Mouse (Mus musculus): ENCODE measurements around the gene Erlin1. TPM values are rescaled to one million over a fixed set of nuclear protein-coding genes. Genes with fewer than 3 reads are reported as not detected.

The Erlin1 gene
- polyA plus RNA-seq, 1 experiment from 2014 or later, result 16.1 TPM

- no peak overlapping the region for H3K27ac ChIP-seq (ENCODE audit: low read length)
Measured at GRCm38 (mm10) chr19:44019739-44020138, 49.8 kb downstream of the Erlin1 start.

GRCm38 (mm10) chr19:44013862-44014261, 55.7 kb downstream of the Erlin1 start:
- H3K4me1 ChIP-seq (ENCODE audit: control insufficient read depth, insufficient read depth, low read length), result no peaks in the 10 kb centered on the region
- H3K27ac ChIP-seq (ENCODE audit: low read length), result no peak overlapping the region
- no peaks in the 10 kb centered on the region for H3K9me3 ChIP-seq (replicated peaks; ENCODE audit: control insufficient read depth, low read length)
- 42% methylated on average over 6 of the region's 6 CpGs for WGBS
- no peak overlapping the region for H3K4me2 ChIP-seq (ENCODE audit: low read depth, low read length)
- no peak for ATAC-seq (replicated peaks; ENCODE audit: extremely low read depth, insufficient read depth, low FRiP score)
- no peak overlapping the region for H3K4me3 ChIP-seq (ENCODE audit: low read length)
- no peak overlapping the region for H3K9ac ChIP-seq (ENCODE audit: low read length)
- H3K36me3 ChIP-seq (ENCODE audit: control insufficient read depth, insufficient read depth), result no peaks in the 10 kb centered on the region
- H3K27me3 ChIP-seq (ENCODE audit: control insufficient read depth, insufficient read depth, low read length), result no peaks in the 10 kb centered on the region

More at GRCm38 (mm10) chr19:44019739-44020138, 49.8 kb downstream of the Erlin1 start:
- no peak for ATAC-seq (replicated peaks; ENCODE audit: extremely low read depth, insufficient read depth, low FRiP score)
- H3K9me3 ChIP-seq (replicated peaks; ENCODE audit: control insufficient read depth, low read length), result no peaks in the 10 kb centered on the region
- no peak overlapping the region for H3K9ac ChIP-seq (ENCODE audit: low read length)
- H3K36me3 ChIP-seq (ENCODE audit: control insufficient read depth, insufficient read depth), result no peaks in the 10 kb centered on the region
- no peaks in the 10 kb centered on the region for H3K27me3 ChIP-seq (ENCODE audit: control insufficient read depth, insufficient read depth, low read length)
- no peak overlapping the region for H3K4me2 ChIP-seq (ENCODE audit: low read depth, low read length)
- no peak overlapping the region for H3K4me3 ChIP-seq (ENCODE audit: low read length)
- H3K4me1 ChIP-seq (ENCODE audit: control insufficient read depth, insufficient read depth, low read length), result no peaks in the 10 kb centered on the region
- 66% methylated on average over 7 of the region's 7 CpGs for WGBS

DNA sequence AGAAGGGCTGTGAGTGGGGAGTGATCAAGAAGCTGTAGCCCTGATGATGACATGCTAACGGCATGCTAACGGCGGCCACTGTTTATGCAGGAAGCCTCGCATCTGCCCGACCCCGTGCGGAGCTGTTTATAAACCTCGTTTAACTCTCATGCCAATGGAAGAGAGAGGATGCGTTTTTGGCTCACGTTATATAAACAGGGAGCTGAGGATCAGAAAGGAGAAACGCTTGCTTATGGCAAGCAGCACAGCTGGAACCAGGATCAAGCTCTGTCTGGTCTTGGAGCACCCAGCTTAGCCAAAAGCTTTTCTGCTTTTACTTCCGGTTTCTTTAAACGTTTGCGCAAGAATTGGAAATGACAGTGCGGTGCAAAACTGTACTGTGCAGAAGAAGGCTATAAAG, 60.8 kb downstream of the Erlin1 start:
- H3K27ac ChIP-seq (ENCODE audit: low read length), result no peak overlapping the region
- ATAC-seq (replicated peaks; ENCODE audit: extremely low read depth, insufficient read depth, low FRiP score), result no peak
- 68% methylated on average over 15 of the region's 15 CpGs for WGBS

DNA sequence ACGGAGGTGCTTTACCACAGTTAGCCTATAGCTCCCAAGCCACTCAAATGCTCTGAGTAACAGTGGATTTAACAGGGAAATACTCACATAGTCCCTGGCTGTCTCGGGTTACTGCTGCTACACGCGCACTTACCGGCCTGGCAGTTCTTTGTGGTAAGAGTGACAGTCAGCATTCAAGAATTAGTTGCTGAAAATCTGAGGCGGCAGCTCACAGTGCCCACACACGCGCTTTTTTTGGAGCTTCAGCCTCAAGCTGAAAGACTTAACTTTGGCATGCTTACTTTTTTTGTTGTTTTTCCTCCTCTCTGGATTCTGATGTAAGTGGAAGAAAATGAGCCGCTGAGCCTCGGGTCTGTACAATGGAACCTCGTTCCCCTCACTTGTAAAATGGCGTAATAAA, 62.4 kb downstream of the Erlin1 start:
- Histone ChIP-seq H3K4me3 (ENCODE audit: low read length) (no peak overlapping the region), H3K27me3 (ENCODE audit: control insufficient read depth, insufficient read depth, low read length) (no peaks in the 10 kb centered on the region), H3K9ac (ENCODE audit: low read length) (no peak overlapping the region), H3K4me1 (ENCODE audit: control insufficient read depth, insufficient read depth, low read length) (no peaks in the 10 kb centered on the region), H3K9me3 (replicated peaks; ENCODE audit: control insufficient read depth, low read length) (no peaks in the 10 kb centered on the region), H3K27ac (ENCODE audit: low read length) (no peak overlapping the region), H3K4me2 (ENCODE audit: low read depth, low read length) (no peak overlapping the region), H3K36me3 (ENCODE audit: control insufficient read depth, insufficient read depth) (no peaks in the 10 kb centered on the region)
- 55% methylated on average over 12 of the region's 12 CpGs for WGBS
- no peak for ATAC-seq (replicated peaks; ENCODE audit: extremely low read depth, insufficient read depth, low FRiP score)

More for the DNA sequence above, 60.8 kb downstream of the Erlin1 start:
- H3K27me3 ChIP-seq (ENCODE audit: control insufficient read depth, insufficient read depth, low read length), result no peaks in the 10 kb centered on the region
- no peak overlapping the region for H3K4me3 ChIP-seq (ENCODE audit: low read length)
- H3K36me3 ChIP-seq (ENCODE audit: control insufficient read depth, insufficient read depth), result no peaks in the 10 kb centered on the region
- H3K9ac ChIP-seq (ENCODE audit: low read length), result no peak overlapping the region
- H3K4me2 ChIP-seq (ENCODE audit: low read depth, low read length), result no peak overlapping the region
- no peaks in the 10 kb centered on the region for H3K4me1 ChIP-seq (ENCODE audit: control insufficient read depth, insufficient read depth, low read length)
- no peaks in the 10 kb centered on the region for H3K9me3 ChIP-seq (replicated peaks; ENCODE audit: control insufficient read depth, low read length)

- no peak overlapping the region for H3K27ac ChIP-seq (ENCODE audit: low read length)
- no peaks in the 10 kb centered on the region for H3K27me3 ChIP-seq (ENCODE audit: control insufficient read depth, insufficient read depth, low read length)
- WGBS, result 66% methylated on average over 4 of the region's 4 CpGs
- no peak overlapping the region for H3K9ac ChIP-seq (ENCODE audit: low read length)
- H3K36me3 ChIP-seq (ENCODE audit: control insufficient read depth, insufficient read depth), result no peaks in the 10 kb centered on the region
- ATAC-seq (replicated peaks; ENCODE audit: extremely low read depth, insufficient read depth, low FRiP score), result no peak
- no peak overlapping the region for H3K4me2 ChIP-seq (ENCODE audit: low read depth, low read length)
- H3K4me1 ChIP-seq (ENCODE audit: control insufficient read depth, insufficient read depth, low read length), result no peaks in the 10 kb centered on the region
- H3K9me3 ChIP-seq (replicated peaks; ENCODE audit: control insufficient read depth, low read length), result no peaks in the 10 kb centered on the region
- no peak overlapping the region for H3K4me3 ChIP-seq (ENCODE audit: low read length)
Measured at GRCm38 (mm10) chr19:44005025-44005424, 64.6 kb downstream of the Erlin1 start.

DNA sequence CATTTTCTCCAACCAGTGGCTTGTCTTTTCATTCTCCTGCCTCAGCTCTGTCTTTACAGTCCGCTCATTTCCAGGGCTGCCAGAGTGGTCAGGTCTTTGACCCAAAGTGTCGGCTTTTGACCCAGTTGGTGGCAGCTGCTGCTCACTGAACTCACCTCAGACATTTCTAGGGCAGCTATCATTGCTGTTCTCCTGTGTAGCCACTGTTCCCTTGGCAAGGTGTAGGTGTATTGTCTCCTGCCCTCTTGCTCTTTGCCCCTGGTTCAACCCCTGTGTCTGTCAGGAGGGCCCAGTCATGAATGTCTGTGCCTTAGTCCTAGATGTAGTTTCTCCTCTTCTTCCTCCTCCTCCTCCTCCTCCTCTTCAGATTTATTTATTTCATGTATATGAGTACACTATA, 65.3 kb downstream of the Erlin1 start:
- no peaks in the 10 kb centered on the region for H3K27me3 ChIP-seq (ENCODE audit: control insufficient read depth, insufficient read depth, low read length)
- no peaks in the 10 kb centered on the region for H3K36me3 ChIP-seq (ENCODE audit: control insufficient read depth, insufficient read depth)
- H3K4me1 ChIP-seq (ENCODE audit: control insufficient read depth, insufficient read depth, low read length), result no peaks in the 10 kb centered on the region
- WGBS, result 91% methylated on average over 2 of the region's 2 CpGs
- no peak overlapping the region for H3K27ac ChIP-seq (ENCODE audit: low read length)
- no peak overlapping the region for H3K4me3 ChIP-seq (ENCODE audit: low read length)
- no peak for ATAC-seq (replicated peaks; ENCODE audit: extremely low read depth, insufficient read depth, low FRiP score)
- no peak overlapping the region for H3K9ac ChIP-seq (ENCODE audit: low read length)
- no peaks in the 10 kb centered on the region for H3K9me3 ChIP-seq (replicated peaks; ENCODE audit: control insufficient read depth, low read length)
- H3K4me2 ChIP-seq (ENCODE audit: low read depth, low read length), result no peak overlapping the region

- H3K9me3 ChIP-seq (replicated peaks; ENCODE audit: control insufficient read depth, low read length), result no peaks in the 10 kb centered on the region
- H3K4me2 ChIP-seq (ENCODE audit: low read depth, low read length), result no peak overlapping the region
- ATAC-seq (replicated peaks; ENCODE audit: extremely low read depth, insufficient read depth, low FRiP score), result no peak
- H3K27me3 ChIP-seq (ENCODE audit: control insufficient read depth, insufficient read depth, low read length), result no peaks in the 10 kb centered on the region
- no peak overlapping the region for H3K4me3 ChIP-seq (ENCODE audit: low read length)
- no peaks in the 10 kb centered on the region for H3K4me1 ChIP-seq (ENCODE audit: control insufficient read depth, insufficient read depth, low read length)
- no peak overlapping the region for H3K27ac ChIP-seq (ENCODE audit: low read length)
- 66% methylated on average over 5 of the region's 5 CpGs for WGBS
- H3K9ac ChIP-seq (ENCODE audit: low read length), result no peak overlapping the region
- H3K36me3 ChIP-seq (ENCODE audit: control insufficient read depth, insufficient read depth), result no peaks in the 10 kb centered on the region
Measured at GRCm38 (mm10) chr19:44000720-44001119, 68.9 kb downstream of the Erlin1 start.

GRCm38 (mm10) chr19:44000061-44000460, 69.5 kb downstream of the Erlin1 start:
- H3K4me3 ChIP-seq (ENCODE audit: low read length), result no peak overlapping the region
- H3K4me2 ChIP-seq (ENCODE audit: low read depth, low read length), result no peak overlapping the region
- H3K9me3 ChIP-seq (replicated peaks; ENCODE audit: control insufficient read depth, low read length), result no peaks in the 10 kb centered on the region
- H3K27me3 ChIP-seq (ENCODE audit: control insufficient read depth, insufficient read depth, low read length), result no peaks in the 10 kb centered on the region
- no peaks in the 10 kb centered on the region for H3K36me3 ChIP-seq (ENCODE audit: control insufficient read depth, insufficient read depth)
- H3K4me1 ChIP-seq (ENCODE audit: control insufficient read depth, insufficient read depth, low read length), result 0 out of 2 replicates have a peak, but pooled peaks cover 2% of the 10 kb centered on the region
- H3K27ac ChIP-seq (ENCODE audit: low read length), result no peak overlapping the region
- no peak overlapping the region for H3K9ac ChIP-seq (ENCODE audit: low read length)
- WGBS, result 69% methylated on average over 1 of the region's 1 CpGs
- no peak for ATAC-seq (replicated peaks; ENCODE audit: extremely low read depth, insufficient read depth, low FRiP score)

DNA sequence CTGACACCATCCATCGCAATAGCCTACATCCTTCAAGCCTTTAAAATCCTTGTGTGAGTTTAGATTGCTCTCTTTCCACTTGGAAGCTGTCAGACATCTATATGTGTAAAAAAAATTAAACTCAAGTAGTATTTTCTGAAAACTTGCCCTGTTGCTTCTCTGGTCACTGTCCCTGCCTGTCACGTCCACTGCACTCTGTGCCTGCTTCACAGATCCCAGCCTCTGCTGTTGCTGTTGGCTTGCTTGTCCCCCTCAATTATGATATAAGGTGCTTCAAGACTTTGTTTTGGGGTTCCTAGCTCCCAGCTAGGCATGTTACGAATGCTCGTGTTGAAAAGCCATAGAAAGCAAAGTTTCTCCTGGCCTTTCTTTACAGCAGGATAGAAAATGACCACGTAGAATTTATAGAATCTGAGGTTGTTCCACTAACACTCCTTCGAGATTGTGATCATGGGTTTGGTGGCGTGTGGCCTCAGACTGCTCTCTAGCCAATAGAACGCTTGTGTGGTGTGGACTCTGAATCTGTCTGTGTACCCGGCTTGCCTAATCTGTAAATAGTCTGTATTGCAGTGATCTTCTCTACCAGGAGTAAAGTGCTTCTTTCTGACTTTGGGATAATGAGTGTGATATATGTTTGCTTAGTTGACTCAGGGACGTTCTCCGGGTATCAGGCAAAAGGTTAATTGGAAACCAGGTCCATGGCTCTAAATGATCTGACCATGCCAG, 70.6 kb downstream of the Erlin1 start:
- Histone ChIP-seq H3K9ac (ENCODE audit: low read length) (no peak overlapping the region), H3K27ac (ENCODE audit: low read length) (no peak overlapping the region), H3K27me3 (ENCODE audit: control insufficient read depth, insufficient read depth, low read length) (no peaks in the 10 kb centered on the region), H3K9me3 (replicated peaks; ENCODE audit: control insufficient read depth, low read length) (no peaks in the 10 kb centered on the region), H3K4me3 (ENCODE audit: low read length) (no peak overlapping the region), H3K36me3 (ENCODE audit: control insufficient read depth, insufficient read depth) (no peaks in the 10 kb centered on the region), H3K4me2 (ENCODE audit: low read depth, low read length) (no peak overlapping the region), H3K4me1 (ENCODE audit: control insufficient read depth, insufficient read depth, low read length) (0 out of 2 replicates have a peak, but pooled peaks cover 5% of the 10 kb centered on the region)
- WGBS, result 81% methylated on average over 11 of the region's 11 CpGs
- ATAC-seq (replicated peaks; ENCODE audit: extremely low read depth, insufficient read depth, low FRiP score), result no peak
